Mouse (Mus musculus) liver, embryonic 14.5 days (tissue): Measurements from ENCODE around the gene Kdm5c.
"Not testable (repeated sequence)": the region's sequence is repeated elsewhere in the genome, so short reads cannot be mapped to it uniquely, and the experiment has no call there.

Experiments used
- CTCF ChIP-seq: IDR thresholded peaks from 2 replicates; pipeline ENCODE4 v1.5.1; 2016; ENCODE audit warnings: antibody characterized with exemption, low read depth, control low read depth
- EP300 ChIP-seq: IDR thresholded peaks from 2 replicates; pipeline ENCODE4 v1.6.1; 2016; ENCODE audit warnings: antibody characterized with exemption, low read depth

DNA sequence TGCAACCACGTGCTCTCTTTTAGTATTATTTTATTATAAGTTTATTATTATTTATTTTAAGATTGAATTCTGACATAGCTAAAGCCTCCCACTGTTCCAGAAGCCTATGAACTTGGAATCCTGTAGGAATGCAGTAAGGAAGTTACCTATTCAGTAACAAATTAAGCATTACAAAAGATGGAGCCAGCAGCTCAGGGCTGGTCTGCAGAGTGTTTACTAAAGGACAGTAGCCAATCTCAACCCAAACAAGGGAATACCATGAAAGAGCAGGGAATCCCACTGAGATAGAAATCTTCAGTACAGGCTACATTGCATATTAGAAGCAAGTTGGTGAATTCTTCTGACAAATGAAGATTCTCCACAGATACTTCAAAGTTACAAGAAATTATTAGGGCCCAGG is 54.2 kb downstream of the Kdm5c start:
- TF ChIP-seq CTCF, EP300: not testable (repeated sequence)
